Mouse (Mus musculus) midbrain, embryonic 14.5 days (tissue): ENCODE data around the gene Vmn1r8. TPM values are rescaled to one million over a fixed set of nuclear protein-coding genes. Genes with fewer than 3 reads are reported as not detected.
"Not testable (repeated sequence)": the region's sequence is repeated elsewhere in the genome, so short reads cannot be mapped to it uniquely, and the experiment has no call there.

Source experiments
- ATAC-seq: fragments of 200-750 bp; cut with Nextera tagmentation; 2 replicates; pipeline ENCODE4 v1.8.0; 2017; ENCODE audit warnings: moderate number of reproducible peaks, moderate library complexity; ENCODE audit not compliant: low FRiP score, low TSS enrichment
- DNase-seq: peaks from one replicate; pipeline ENCODE4 v3.0.0-alpha.2; 2015
- H3K27ac ChIP-seq: fragments of 300-500 bp; sonication (generic); replicated peaks from 2 replicates; pipeline ENCODE4 v1.5.1; 2014; ENCODE audit warnings: mild to moderate bottlenecking, low read depth, low read length, moderate library complexity
- H3K27me3 ChIP-seq: fragments of 300-500 bp; sonication (generic); 2 replicates; pipeline ENCODE4 v1.6.1; 2014; ENCODE audit warnings: low read length, control low read depth, mixed read lengths; ENCODE audit not compliant: control insufficient read depth, insufficient read depth
- H3K36me3 ChIP-seq: fragments of 300-500 bp; sonication (generic); 2 replicates; pipeline ENCODE4 v1.6.1; 2014; ENCODE audit warnings: low read length, control low read depth; ENCODE audit not compliant: control insufficient read depth, insufficient read depth
- H3K4me1 ChIP-seq: fragments of 300-500 bp; sonication (generic); 2 replicates; pipeline ENCODE4 v1.6.1; 2014; ENCODE audit warnings: mild to moderate bottlenecking, antibody characterized with exemption, low read length, control low read depth; ENCODE audit not compliant: control insufficient read depth, insufficient read depth
- H3K4me2 ChIP-seq: fragments of 300-500 bp; sonication (generic); 2 replicates; pipeline ENCODE4 v1.6.1; 2014; ENCODE audit warnings: mild to moderate bottlenecking, low read length, moderate library complexity
- H3K4me3 ChIP-seq: fragments of 300-500 bp; sonication (generic); replicated peaks from 2 replicates; pipeline ENCODE4 v1.5.1; 2014; ENCODE audit warnings: low read depth, low read length
- H3K9ac ChIP-seq: fragments of 300-500 bp; sonication (generic); replicated peaks from 2 replicates; pipeline ENCODE4 v1.6.1; 2014; ENCODE audit warnings: mild to moderate bottlenecking, low read length, moderate library complexity
- H3K9me3 ChIP-seq: fragments of 300-500 bp; sonication (generic); 2 replicates; pipeline ENCODE4 v1.6.1; 2016; ENCODE audit warnings: low read length, control low read depth, mixed read lengths; ENCODE audit not compliant: control insufficient read depth
- WGBS: fragments of 180-500 bp; shearing (Covaris S2); extraction: QIAGEN DNeasy Blood & Tissue Kit; methylation state at CpG from one replicate; pipeline ENCODE4 v1.1.7; 2014; 5-methylcytosine and 5-hydroxymethylcytosine counted together
- polyA plus RNA-seq: library from polyadenylated mRNA; unstranded; fragments of >200 nt; fragmentation: Nextera tagmentation; extraction: Ambion mirVana; gene quantifications from 2 replicates; pipeline ENCODE4 v1.2.1, GENCODE M21; 2014

Gene Vmn1r8
- polyA plus RNA-seq, result not detected in 2 replicates

- H3K4me2 ChIP-seq, result no peak within 1 kb of the TSS
- H3K4me1 ChIP-seq, result no peaks in the 10 kb centered on the region
- no peaks in the 10 kb centered on the region for H3K9me3 ChIP-seq
- no peak within 1 kb of the TSS for H3K4me3 ChIP-seq
- no peak within 1 kb of the TSS for H3K9ac ChIP-seq
- ATAC-seq, result no peak
- DNase-seq, result no peak
- H3K27ac ChIP-seq, result no peak within 1 kb of the TSS
- H3K27me3 ChIP-seq, result no peaks in the 10 kb centered on the region
- no peaks in the 10 kb centered on the region for H3K36me3 ChIP-seq
Observed at GRCm38 (mm10) chr6:57031984-57032383, at the start of gene Vmn1r8. Gene Vmn1r8 (plus strand): TSS chr6:57032284.

- Histone ChIP-seq H3K36me3 (no peaks in the 10 kb centered on the region), H3K4me1 (no peaks in the 10 kb centered on the region), H3K27ac (no peak within 1 kb of the TSS), H3K4me2 (no peak within 1 kb of the TSS), H3K27me3 (no peaks in the 10 kb centered on the region), H3K9me3 (no peaks in the 10 kb centered on the region), H3K4me3 (no peak within 1 kb of the TSS), H3K9ac (no peak within 1 kb of the TSS)
- ATAC-seq, result no peak
- no peak for DNase-seq
- 85% methylated on average over 2 of the region's 2 CpGs for WGBS
Observed at GRCm38 (mm10) chr6:56996943-56997342, 35.1 kb upstream of the Vmn1r8 start, which contains the start of gene Vmn1r6. Gene Vmn1r6 (plus strand): TSS chr6:56997243.

GRCm38 (mm10) chr6:57025224-57025623 is 6.9 kb upstream of the Vmn1r8 start, which contains the start of gene Vmn1r7:
Gene Vmn1r7 (minus strand): TSS chr6:57025324.
- not testable (repeated sequence) for H3K9ac ChIP-seq, ATAC-seq, H3K27ac ChIP-seq, H3K4me3 ChIP-seq, H3K27me3 ChIP-seq, H3K9me3 ChIP-seq, H3K4me2 ChIP-seq, H3K36me3 ChIP-seq, DNase-seq, H3K4me1 ChIP-seq
- 94% methylated on average over 2 of the region's 2 CpGs for WGBS

- Histone ChIP-seq H3K27me3 (no peaks in the 10 kb centered on the region), H3K9me3 (no peaks in the 10 kb centered on the region), H3K4me2 (no peak overlapping the region), H3K36me3 (no peaks in the 10 kb centered on the region), H3K27ac (no peak overlapping the region), H3K9ac (no peak overlapping the region), H3K4me3 (no peak overlapping the region), H3K4me1 (no peaks in the 10 kb centered on the region)
- WGBS, result 89% methylated on average over 2 of the region's 2 CpGs
- ATAC-seq (no peak), DNase-seq (no peak)
Observed at GRCm38 (mm10) chr6:57034674-57035073, 2.6 kb downstream of the Vmn1r8 start.

GRCm38 (mm10) chr6:57063730-57064129 is 31.6 kb downstream of the Vmn1r8 start:
- Histone ChIP-seq H3K4me1 (no peaks in the 10 kb centered on the region), H3K4me2 (no peak overlapping the region), H3K9ac (no peak overlapping the region), H3K9me3 (no peaks in the 10 kb centered on the region), H3K27ac (no peak overlapping the region), H3K27me3 (no peaks in the 10 kb centered on the region), H3K4me3 (no peak overlapping the region), H3K36me3 (no peaks in the 10 kb centered on the region)
- no peak for ATAC-seq
- DNase-seq, result no peak

- Histone ChIP-seq H3K27ac (no peak within 1 kb of the TSS), H3K4me1 (no peaks in the 10 kb centered on the region), H3K9me3 (no peaks in the 10 kb centered on the region), H3K36me3 (no peaks in the 10 kb centered on the region), H3K9ac (no peak within 1 kb of the TSS), H3K27me3 (no peaks in the 10 kb centered on the region), H3K4me2 (no peak within 1 kb of the TSS), H3K4me3 (no peak within 1 kb of the TSS)
- no peak for ATAC-seq
- DNase-seq, result no peak
- 90% methylated on average over 2 of the region's 2 CpGs for WGBS
Observed at GRCm38 (mm10) chr6:57066487-57066886, 34.4 kb downstream of the Vmn1r8 start, which contains the start of gene Vmn1r9. Gene Vmn1r9 (plus strand): TSS chr6:57066787.

Other genes starting within 250 kb of the Vmn1r8 start
- 28.8 and 31.0 TPM in 2 replicates for gene Kbtbd2, start 234.5 kb upstream of the Vmn1r8 start, polyA plus RNA-seq
- gene Fkbp9, start 200.2 kb upstream of the Vmn1r8 start, polyA plus RNA-seq, result 13.9 and 24.9 TPM in 2 replicates
- gene Nt5c3, start 108.4 kb upstream of the Vmn1r8 start, polyA plus RNA-seq, result 198 and 204 TPM in 2 replicates
- 0.46 and 0.93 TPM in 2 replicates for gene Vmn1r4, start 108.3 kb upstream of the Vmn1r8 start, polyA plus RNA-seq
- gene Vmn1r5, start 62.0 kb upstream of the Vmn1r8 start, polyA plus RNA-seq, result not detected in 2 replicates
- not detected in 2 replicates for gene Vmn1r6, start 35.0 kb upstream of the Vmn1r8 start, polyA plus RNA-seq
- not detected in 2 replicates for gene Vmn1r7, start 7.0 kb upstream of the Vmn1r8 start, polyA plus RNA-seq
- gene Vmn1r9, start 34.5 kb downstream of the Vmn1r8 start, polyA plus RNA-seq, result not detected in 2 replicates
- gene Vmn1r10, start 77.2 kb downstream of the Vmn1r8 start, polyA plus RNA-seq, result not detected in 2 replicates
- not detected in 2 replicates for gene Vmn1r11, start 101.2 kb downstream of the Vmn1r8 start, polyA plus RNA-seq
- not detected in 2 replicates for gene Vmn1r12, start 124.6 kb downstream of the Vmn1r8 start, polyA plus RNA-seq
- not detected in 2 replicates for gene Vmn1r13, start 171.0 kb downstream of the Vmn1r8 start, polyA plus RNA-seq
- not detected in 2 replicates for gene Vmn1r14, start 199.4 kb downstream of the Vmn1r8 start, polyA plus RNA-seq
- not detected in 2 replicates for gene Vmn1r15, start 225.7 kb downstream of the Vmn1r8 start, polyA plus RNA-seq